Mouse (Mus musculus): ENCODE measurements around the gene Serinc5. TPM values are rescaled to one million over a fixed set of nuclear protein-coding genes. Genes with fewer than 3 reads are reported as not detected.
"Not testable (repeated sequence)": the region's sequence is repeated elsewhere in the genome, so short reads cannot be mapped to it uniquely, and the experiment has no call there.

Serinc5 gene
- polyA plus RNA-seq, 1 experiment from 2014 or later: 14.7 TPM

- no peaks in the 10 kb centered on the region for H3K9me3 ChIP-seq
- H3K4me3 ChIP-seq: no peak overlapping the region
- H3K4me1 ChIP-seq: peaks cover 26% of the 10 kb centered on the region
- 72% methylated on average over 2 of the region's 2 CpGs for WGBS
- no peak overlapping the region for H3K27ac ChIP-seq
- no peak for DNase-seq (ENCODE audit: low spot score)
- H3K36me3 ChIP-seq: peaks cover 13% of the 10 kb centered on the region
- no peaks in the 10 kb centered on the region for H3K27me3 ChIP-seq (ENCODE audit: insufficient read depth, poor library complexity, severe bottlenecking)
Measured at GRCm38 (mm10) chr13:92681541-92681940, 70.7 kb downstream of the Serinc5 start.

GRCm38 (mm10) chr13:92682833-92683232, 71.9 kb downstream of the Serinc5 start:
- DNase-seq (ENCODE audit: low spot score): no peak
- H3K27ac ChIP-seq: no peak overlapping the region
- peaks cover 15% of the 10 kb centered on the region; the same call in 1 of the 2 replicates for H3K4me1 ChIP-seq
- H3K36me3 ChIP-seq: peaks cover 26% of the 10 kb centered on the region
- WGBS: 56% methylated on average over 6 of the region's 6 CpGs
- no peaks in the 10 kb centered on the region for H3K27me3 ChIP-seq (ENCODE audit: insufficient read depth, poor library complexity, severe bottlenecking)
- H3K4me3 ChIP-seq: no peak overlapping the region
- no peaks in the 10 kb centered on the region for H3K9me3 ChIP-seq

GRCm38 (mm10) chr13:92683464-92683863, 72.6 kb downstream of the Serinc5 start:
- H3K9me3 ChIP-seq: no peaks in the 10 kb centered on the region
- no peak overlapping the region for H3K4me3 ChIP-seq
- peaks cover 12% of the 10 kb centered on the region; the same call in 1 of the 2 replicates for H3K4me1 ChIP-seq
- WGBS: 78% methylated on average over 4 of the region's 4 CpGs
- H3K27me3 ChIP-seq (ENCODE audit: insufficient read depth, poor library complexity, severe bottlenecking): no peaks in the 10 kb centered on the region
- H3K27ac ChIP-seq: no peak overlapping the region
- no peak for DNase-seq (ENCODE audit: low spot score)
- H3K36me3 ChIP-seq: peaks cover 31% of the 10 kb centered on the region

- Histone ChIP-seq H3K36me3 (peaks cover 36% of the 10 kb centered on the region), H3K4me3 (no peak overlapping the region), H3K27me3 (ENCODE audit: insufficient read depth, poor library complexity, severe bottlenecking) (no peaks in the 10 kb centered on the region), H3K9me3 (no peaks in the 10 kb centered on the region), H3K27ac (no peak overlapping the region), H3K4me1 (0 out of 2 replicates have a peak, but pooled peaks cover 5% of the 10 kb centered on the region)
- DNase-seq (ENCODE audit: low spot score): no peak
- 89% methylated on average over 4 of the region's 4 CpGs for WGBS
Measured at GRCm38 (mm10) chr13:92684310-92684709, 73.4 kb downstream of the Serinc5 start.

GRCm38 (mm10) chr13:92685273-92685672, 74.4 kb downstream of the Serinc5 start:
- DNase-seq (ENCODE audit: low spot score): no peak
- Histone ChIP-seq H3K27me3 (ENCODE audit: insufficient read depth, poor library complexity, severe bottlenecking) (no peaks in the 10 kb centered on the region), H3K36me3 (peaks cover 36% of the 10 kb centered on the region), H3K4me1 (no peaks in the 10 kb centered on the region), H3K9me3 (no peaks in the 10 kb centered on the region), H3K4me3 (no peak overlapping the region), H3K27ac (no peak overlapping the region)
- 89% methylated on average over 4 of the region's 4 CpGs for WGBS

GRCm38 (mm10) chr13:92687151-92687550, 76.3 kb downstream of the Serinc5 start:
- not testable (repeated sequence) for H3K4me3 ChIP-seq; DNase-seq (ENCODE audit: low spot score); H3K27ac ChIP-seq; H3K9me3 ChIP-seq; H3K4me1 ChIP-seq; H3K27me3 ChIP-seq (ENCODE audit: insufficient read depth, poor library complexity, severe bottlenecking)
- WGBS: 90% methylated on average over 1 of the region's 1 CpGs
- peaks cover 36% of the 10 kb centered on the region for H3K36me3 ChIP-seq

GRCm38 (mm10) chr13:92689061-92689460, 78.2 kb downstream of the Serinc5 start:
- H3K27me3 ChIP-seq (ENCODE audit: insufficient read depth, poor library complexity, severe bottlenecking): no peaks in the 10 kb centered on the region
- 90% methylated on average over 2 of the region's 2 CpGs for WGBS
- peaks cover 4% of the 10 kb centered on the region for H3K4me1 ChIP-seq
- H3K36me3 ChIP-seq: peaks cover 36% of the 10 kb centered on the region
- no peak overlapping the region for H3K4me3 ChIP-seq
- no peaks in the 10 kb centered on the region for H3K9me3 ChIP-seq
- H3K27ac ChIP-seq: no peak overlapping the region
- no peak for DNase-seq (ENCODE audit: low spot score)

- no peaks in the 10 kb centered on the region for H3K27me3 ChIP-seq (ENCODE audit: insufficient read depth, poor library complexity, severe bottlenecking)
- H3K4me3 ChIP-seq: no peak overlapping the region
- peaks cover 11% of the 10 kb centered on the region for H3K4me1 ChIP-seq
- no peaks in the 10 kb centered on the region for H3K36me3 ChIP-seq
- H3K27ac ChIP-seq: no peak overlapping the region
- H3K9me3 ChIP-seq: no peaks in the 10 kb centered on the region
- 50% methylated on average over 10 of the region's 10 CpGs for WGBS
- peak; percentile 68 for DNase-seq (ENCODE audit: low spot score)
Measured at GRCm38 (mm10) chr13:92693866-92694550, 83.1 kb downstream of the Serinc5 start.

GRCm38 (mm10) chr13:92696491-92696939, 85.6 kb downstream of the Serinc5 start:
- no peaks in the 10 kb centered on the region for H3K36me3 ChIP-seq
- no peak overlapping the region for H3K27ac ChIP-seq
- peak; percentile 39 for DNase-seq (ENCODE audit: low spot score)
- no peak overlapping the region for H3K4me3 ChIP-seq
- 57% methylated on average over 5 of the region's 5 CpGs for WGBS
- no peaks in the 10 kb centered on the region for H3K9me3 ChIP-seq
- H3K4me1 ChIP-seq: peaks cover 11% of the 10 kb centered on the region
- no peaks in the 10 kb centered on the region for H3K27me3 ChIP-seq (ENCODE audit: insufficient read depth, poor library complexity, severe bottlenecking)

GRCm38 (mm10) chr13:92697141-92697540, 86.2 kb downstream of the Serinc5 start:
- Histone ChIP-seq H3K4me1 (peaks cover 11% of the 10 kb centered on the region), H3K36me3 (no peaks in the 10 kb centered on the region), H3K27me3 (ENCODE audit: insufficient read depth, poor library complexity, severe bottlenecking) (no peaks in the 10 kb centered on the region), H3K4me3 (no peak overlapping the region), H3K27ac (no peak overlapping the region), H3K9me3 (no peaks in the 10 kb centered on the region)
- WGBS: 76% methylated on average over 4 of the region's 4 CpGs
- DNase-seq (ENCODE audit: low spot score): peak; percentile 63

- Histone ChIP-seq H3K4me3 (no peak overlapping the region), H3K27me3 (ENCODE audit: insufficient read depth, poor library complexity, severe bottlenecking) (no peaks in the 10 kb centered on the region), H3K4me1 (peaks cover 19% of the 10 kb centered on the region), H3K27ac (no peak overlapping the region), H3K36me3 (no peaks in the 10 kb centered on the region), H3K9me3 (no peaks in the 10 kb centered on the region)
- 83% methylated on average over 9 of the region's 9 CpGs for WGBS
- DNase-seq (ENCODE audit: low spot score): peak; percentile 65
Measured at GRCm38 (mm10) chr13:92698781-92699180, 87.9 kb downstream of the Serinc5 start.

- DNase-seq (ENCODE audit: low spot score): peak; percentile 36
- Histone ChIP-seq H3K4me1 (peaks cover 12% of the 10 kb centered on the region), H3K27me3 (ENCODE audit: insufficient read depth, poor library complexity, severe bottlenecking) (no peaks in the 10 kb centered on the region), H3K4me3 (no peak overlapping the region), H3K27ac (no peak overlapping the region), H3K9me3 (no peaks in the 10 kb centered on the region), H3K36me3 (no peaks in the 10 kb centered on the region)
- WGBS: 90% methylated on average over 6 of the region's 6 CpGs
Measured at GRCm38 (mm10) chr13:92699395-92699794, 88.5 kb downstream of the Serinc5 start.

- Histone ChIP-seq H3K4me1 (peaks cover 9% of the 10 kb centered on the region), H3K4me3 (no peak overlapping the region), H3K27me3 (ENCODE audit: insufficient read depth, poor library complexity, severe bottlenecking) (no peaks in the 10 kb centered on the region), H3K36me3 (peaks cover 8% of the 10 kb centered on the region; the same call in 1 of the 2 replicates), H3K27ac (no peak overlapping the region), H3K9me3 (no peaks in the 10 kb centered on the region)
- WGBS: 77% methylated on average over 5 of the region's 5 CpGs
- DNase-seq (ENCODE audit: low spot score): peak; percentile 42
Measured at GRCm38 (mm10) chr13:92702035-92702434, 91.1 kb downstream of the Serinc5 start.

Data from heart, embryonic 10.5 days (tissue).